Mouse (Mus musculus): Measurements from ENCODE around the gene Lingo1. TPM values are rescaled to one million over a fixed set of nuclear protein-coding genes. Genes with fewer than 3 reads are reported as not detected.

Lingo1 gene
- polyA plus RNA-seq, 1 experiment = not detected

GRCm38 (mm10) chr9:56608691-56609351, 187.4 kb downstream of the Lingo1 start:
- Histone ChIP-seq H3K27ac (replicated peaks; ENCODE audit: low read depth, low read length) (no peak overlapping the region), H3K4me3 (ENCODE audit: insufficient read depth, low read depth, low read length) (no peak overlapping the region), H3K4me1 (ENCODE audit: control insufficient read depth, insufficient read depth, insufficient read length, low read length) (no peaks in the 10 kb centered on the region)

GRCm38 (mm10) chr9:56606082-56606740, 190.1 kb downstream of the Lingo1 start:
- H3K4me1 ChIP-seq (ENCODE audit: control insufficient read depth, insufficient read depth, insufficient read length, low read length) = no peaks in the 10 kb centered on the region
- H3K4me3 ChIP-seq (ENCODE audit: insufficient read depth, low read depth, low read length) = no peak overlapping the region
- no peak overlapping the region for H3K27ac ChIP-seq (replicated peaks; ENCODE audit: low read depth, low read length)

- no peaks in the 10 kb centered on the region for H3K4me1 ChIP-seq (ENCODE audit: control insufficient read depth, insufficient read depth, insufficient read length, low read length)
Measured at GRCm38 (mm10) chr9:56605443-56605806, 190.8 kb downstream of the Lingo1 start.

GRCm38 (mm10) chr9:56604797-56605442, 191.3 kb downstream of the Lingo1 start:
- Histone ChIP-seq H3K4me3 (ENCODE audit: insufficient read depth, low read depth, low read length) (no peak overlapping the region), H3K27ac (replicated peaks; ENCODE audit: low read depth, low read length) (no peak overlapping the region), H3K4me1 (ENCODE audit: control insufficient read depth, insufficient read depth, insufficient read length, low read length) (no peaks in the 10 kb centered on the region)

More at GRCm38 (mm10) chr9:56605443-56605806, 190.8 kb downstream of the Lingo1 start:
- Histone ChIP-seq H3K4me3 (ENCODE audit: insufficient read depth, low read depth, low read length) (no peak overlapping the region), H3K27ac (replicated peaks; ENCODE audit: low read depth, low read length) (no peak overlapping the region)

- H3K4me3 ChIP-seq (ENCODE audit: insufficient read depth, low read depth, low read length) = no peak overlapping the region
- H3K4me1 ChIP-seq (ENCODE audit: control insufficient read depth, insufficient read depth, insufficient read length, low read length) = no peaks in the 10 kb centered on the region
- no peak overlapping the region for H3K27ac ChIP-seq (replicated peaks; ENCODE audit: low read depth, low read length)
Measured at GRCm38 (mm10) chr9:56600655-56601054, 195.6 kb downstream of the Lingo1 start.

- Histone ChIP-seq H3K4me1 (ENCODE audit: control insufficient read depth, insufficient read depth, insufficient read length, low read length) (no peaks in the 10 kb centered on the region), H3K27ac (replicated peaks; ENCODE audit: low read depth, low read length) (no peak overlapping the region), H3K4me3 (ENCODE audit: insufficient read depth, low read depth, low read length) (no peak overlapping the region)
Measured at GRCm38 (mm10) chr9:56592639-56593038, 203.6 kb downstream of the Lingo1 start.

GRCm38 (mm10) chr9:56591248-56591888, 204.9 kb downstream of the Lingo1 start:
- Histone ChIP-seq H3K4me1 (ENCODE audit: control insufficient read depth, insufficient read depth, insufficient read length, low read length) (no peaks in the 10 kb centered on the region), H3K27ac (replicated peaks; ENCODE audit: low read depth, low read length) (no peak overlapping the region), H3K4me3 (ENCODE audit: insufficient read depth, low read depth, low read length) (no peak overlapping the region)

GRCm38 (mm10) chr9:56589762-56590161, 206.5 kb downstream of the Lingo1 start:
- H3K27ac ChIP-seq (replicated peaks; ENCODE audit: low read depth, low read length) = no peak overlapping the region
- H3K4me1 ChIP-seq (ENCODE audit: control insufficient read depth, insufficient read depth, insufficient read length, low read length) = no peaks in the 10 kb centered on the region
- no peak overlapping the region for H3K4me3 ChIP-seq (ENCODE audit: insufficient read depth, low read depth, low read length)

- no peak overlapping the region for H3K27ac ChIP-seq (replicated peaks; ENCODE audit: low read depth, low read length)
- H3K4me1 ChIP-seq (ENCODE audit: control insufficient read depth, insufficient read depth, insufficient read length, low read length) = no peaks in the 10 kb centered on the region
- H3K4me3 ChIP-seq (ENCODE audit: insufficient read depth, low read depth, low read length) = no peak overlapping the region
Measured at GRCm38 (mm10) chr9:56584043-56584424, 212.2 kb downstream of the Lingo1 start.

- Histone ChIP-seq H3K27ac (replicated peaks; ENCODE audit: low read depth, low read length) (no peak overlapping the region), H3K4me1 (ENCODE audit: control insufficient read depth, insufficient read depth, insufficient read length, low read length) (no peaks in the 10 kb centered on the region), H3K4me3 (ENCODE audit: insufficient read depth, low read depth, low read length) (no peak overlapping the region)
Measured at GRCm38 (mm10) chr9:56583139-56584042, 212.9 kb downstream of the Lingo1 start.

- no peak overlapping the region for H3K4me3 ChIP-seq (ENCODE audit: insufficient read depth, low read depth, low read length)
- no peak overlapping the region for H3K27ac ChIP-seq (replicated peaks; ENCODE audit: low read depth, low read length)
- H3K4me1 ChIP-seq (ENCODE audit: control insufficient read depth, insufficient read depth, insufficient read length, low read length) = no peaks in the 10 kb centered on the region
Measured at GRCm38 (mm10) chr9:56582628-56583027, 213.6 kb downstream of the Lingo1 start.

GRCm38 (mm10) chr9:56581700-56582099, 214.6 kb downstream of the Lingo1 start:
- Histone ChIP-seq H3K4me3 (ENCODE audit: insufficient read depth, low read depth, low read length) (no peak overlapping the region), H3K27ac (replicated peaks; ENCODE audit: low read depth, low read length) (no peak overlapping the region), H3K4me1 (ENCODE audit: control insufficient read depth, insufficient read depth, insufficient read length, low read length) (no peaks in the 10 kb centered on the region)

GRCm38 (mm10) chr9:56581016-56581415, 215.3 kb downstream of the Lingo1 start:
- Histone ChIP-seq H3K4me1 (ENCODE audit: control insufficient read depth, insufficient read depth, insufficient read length, low read length) (no peaks in the 10 kb centered on the region), H3K4me3 (ENCODE audit: insufficient read depth, low read depth, low read length) (no peak overlapping the region), H3K27ac (replicated peaks; ENCODE audit: low read depth, low read length) (no peak overlapping the region)

GRCm38 (mm10) chr9:56580101-56580500, 216.2 kb downstream of the Lingo1 start:
- no peak overlapping the region for H3K27ac ChIP-seq (replicated peaks; ENCODE audit: low read depth, low read length)
- H3K4me3 ChIP-seq (ENCODE audit: insufficient read depth, low read depth, low read length) = no peak overlapping the region
- H3K4me1 ChIP-seq (ENCODE audit: control insufficient read depth, insufficient read depth, insufficient read length, low read length) = no peaks in the 10 kb centered on the region
